Mouse (Mus musculus) small intestine, adult 2 months (tissue): ENCODE data around the gene Polr2a. TPM values are rescaled to one million over a fixed set of nuclear protein-coding genes. Genes with fewer than 3 reads are reported as not detected.

ENCODE experiments used
- H3K27ac ChIP-seq: fragments of 200-500 bp; 2 replicates; pipeline ENCODE4 v1.5.1; 2012; ENCODE audit warnings: low read depth, low read length, control low read depth, inconsistent platforms; ENCODE audit not compliant: insufficient read depth
- H3K27me3 ChIP-seq: fragments of 200-500 bp; 2 replicates; pipeline ENCODE4 v1.6.1; 2012; ENCODE audit warnings: mild to moderate bottlenecking, moderate library complexity, low read length, inconsistent platforms; ENCODE audit not compliant: control insufficient read depth, insufficient read depth
- H3K36me3 ChIP-seq: fragments of 200-500 bp; 2 replicates; pipeline ENCODE4 v1.6.1; 2012; ENCODE audit warnings: mild to moderate bottlenecking, low read length, control low read depth, inconsistent platforms; ENCODE audit not compliant: control insufficient read depth, insufficient read depth
- H3K4me1 ChIP-seq: fragments of 200-500 bp; 2 replicates; pipeline ENCODE4 v1.6.1; 2012; ENCODE audit warnings: low read length, inconsistent platforms, mixed read lengths; ENCODE audit not compliant: control insufficient read depth, insufficient read depth, insufficient read length
- H3K4me3 ChIP-seq: fragments of 200-500 bp; 2 replicates; pipeline ENCODE4 v1.5.1; 2012; ENCODE audit warnings: low read depth, mild to moderate bottlenecking, control low read depth, inconsistent platforms, low read length, moderate library complexity
- CTCF ChIP-seq: fragments of 200-500 bp; IDR thresholded peaks from 2 replicates; pipeline ENCODE4 v1.5.1; 2012; ENCODE audit warnings: low read depth, mild to moderate bottlenecking, control low read depth, inconsistent platforms, low read length, moderate library complexity, mixed read lengths; ENCODE audit not compliant: insufficient replicate concordance, insufficient read length; ENCODE audit errors: extremely low read depth
- POLR2A ChIP-seq: fragments of 200-500 bp; IDR thresholded peaks from 2 replicates; pipeline ENCODE4 v1.6.1; 2012; ENCODE audit warnings: low read depth, mild to moderate bottlenecking, control low read depth, inconsistent platforms, low read length, moderate library complexity
- WGBS: fragments of 180-500 bp; shearing (Covaris S2); methylation state at CpG from one replicate; pipeline ENCODE4 v1.1.7; 2018; 5-methylcytosine and 5-hydroxymethylcytosine counted together
- polyA plus RNA-seq: library from polyadenylated mRNA; depleted of rRNA; stranded (reverse); fragments of >200 nt; gene quantifications from 2 replicates; pipeline ENCODE4 v1.2.3, GENCODE M21; 2012

Polr2a gene
- polyA plus RNA-seq, 1 experiment: 62.3 TPM

GRCm38 (mm10) chr11:69698574-69698973 lies 59.9 kb downstream of the Polr2a start:
- Histone ChIP-seq H3K4me1 (peaks cover 9% of the 10 kb centered on the region), H3K27me3 (no peaks in the 10 kb centered on the region), H3K4me3 (no peak overlapping the region), H3K27ac (peak overlapping the region; percentile 47; the same call in 1 of the 2 replicates), H3K36me3 (no peaks in the 10 kb centered on the region)
- 73% methylated on average over 5 of the region's 5 CpGs for WGBS
- TF ChIP-seq POLR2A (no peak), CTCF (peak; percentile 35; the same call in 1 of the 2 replicates)

- no peak overlapping the region for H3K4me3 ChIP-seq
- H3K27me3 ChIP-seq: no peaks in the 10 kb centered on the region
- 73% methylated on average over 3 of the region's 3 CpGs for WGBS
- TF ChIP-seq CTCF (no peak), POLR2A (no peak)
- H3K4me1 ChIP-seq: peaks cover 13% of the 10 kb centered on the region
- no peaks in the 10 kb centered on the region for H3K36me3 ChIP-seq
- peak overlapping the region; percentile 66; the same call in 1 of the 2 replicates for H3K27ac ChIP-seq
These were observed 61.0 kb downstream of the Polr2a start for GRCm38 (mm10) chr11:69697396-69697795.

- peaks cover 7% of the 10 kb centered on the region; the same call in 1 of the 2 replicates for H3K36me3 ChIP-seq
- H3K4me3 ChIP-seq: peak within 1 kb of the TSS; percentile 57
- TF ChIP-seq CTCF (no peak), POLR2A (peak; percentile 35; the same call in 1 of the 2 replicates)
- 23% methylated on average over 41 of the region's 41 CpGs for WGBS
- H3K27me3 ChIP-seq: no peaks in the 10 kb centered on the region
- peaks cover 20% of the 10 kb centered on the region for H3K4me1 ChIP-seq
- H3K27ac ChIP-seq: peak within 1 kb of the TSS; percentile 82
These were observed 62.9 kb downstream of the Polr2a start, which contains the start of the genes Tnfsf12 and Tnfsfm13 for GRCm38 (mm10) chr11:69695361-69696181. Gene Tnfsf12, minus strand, starts transcription at chr11:69695849. Gene Tnfsfm13, minus strand, starts transcription at chr11:69696098.

GRCm38 (mm10) chr11:69695046-69695360 lies 63.4 kb downstream of the Polr2a start:
- Histone ChIP-seq H3K27me3 (no peaks in the 10 kb centered on the region), H3K4me1 (peaks cover 20% of the 10 kb centered on the region), H3K27ac (peak overlapping the region; percentile 45; the same call in 1 of the 2 replicates), H3K36me3 (peaks cover 9% of the 10 kb centered on the region; the same call in 1 of the 2 replicates), H3K4me3 (peak overlapping the region; percentile 57)
- no peak for TF ChIP-seq CTCF
- TF ChIP-seq POLR2A: no peak
- 60% methylated on average over 6 of the region's 6 CpGs for WGBS

- H3K36me3 ChIP-seq: peaks cover 9% of the 10 kb centered on the region; the same call in 1 of the 2 replicates
- 51% methylated on average over 11 of the region's 11 CpGs for WGBS
- H3K27ac ChIP-seq: peak overlapping the region; percentile 10; the same call in 1 of the 2 replicates
- no peaks in the 10 kb centered on the region for H3K27me3 ChIP-seq
- H3K4me3 ChIP-seq: no peak overlapping the region
- peaks cover 21% of the 10 kb centered on the region for H3K4me1 ChIP-seq
- TF ChIP-seq CTCF (no peak), POLR2A (no peak)
These were observed 64.9 kb downstream of the Polr2a start for GRCm38 (mm10) chr11:69693421-69693965.

- no peaks in the 10 kb centered on the region for H3K27me3 ChIP-seq
- TF ChIP-seq CTCF: no peak
- TF ChIP-seq POLR2A: no peak; the same call in 1 of the 2 replicates
- H3K4me1 ChIP-seq: peaks cover 21% of the 10 kb centered on the region
- peaks cover 9% of the 10 kb centered on the region for H3K36me3 ChIP-seq
- WGBS: 39% methylated on average over 6 of the region's 6 CpGs
- H3K4me3 ChIP-seq: no peak overlapping the region
- H3K27ac ChIP-seq: peak overlapping the region; percentile 75
These were observed 65.6 kb downstream of the Polr2a start for GRCm38 (mm10) chr11:69692863-69693262.

- no peak overlapping the region for H3K4me3 ChIP-seq
- TF ChIP-seq POLR2A: peak; percentile 27; the same call in 1 of the 2 replicates
- no peak for TF ChIP-seq CTCF
- peak overlapping the region; percentile 75 for H3K27ac ChIP-seq
- peaks cover 21% of the 10 kb centered on the region for H3K4me1 ChIP-seq
- H3K36me3 ChIP-seq: peaks cover 9% of the 10 kb centered on the region
- no peaks in the 10 kb centered on the region for H3K27me3 ChIP-seq
- WGBS: 61% methylated on average over 9 of the region's 9 CpGs
These were observed 66.1 kb downstream of the Polr2a start for GRCm38 (mm10) chr11:69692196-69692811.
